9 mouse cellular contexts compared by ENCODE assay signal in genomic region chr6:40893577-40893976, GRCm38 (mm10). TPM values are rescaled to one million over a fixed set of nuclear protein-coding genes. Genes with fewer than 3 reads are reported as not detected.
A peak's percentile ranks its signal among the peaks of the same experiment; 100 is the strongest.
DNase-seq lines count a peak whose midpoint lies in the region; ATAC-seq and TF ChIP-seq lines count a peak whose summit lies in the region.
"Had no signal": no experiment of that assay in that cellular context is flagged by ENCODE, and none has a peak within 500 bp of the region (broad histone marks: within the 10 kb centered on the region; RNA-seq: fewer than 3 reads in every experiment).

No protein-coding gene starts in this region.

- no peak overlapping the region for H3K4me3 ChIP-seq in gastrocnemius, adult 2 months
- no peak overlapping the region for H3K4me3 ChIP-seq in lung, postnatal 0 days (ENCODE audit: low read depth, low read length)

- DNase-seq in gastrocnemius, adult 2 months, result no peak
- DNase-seq in gastrocnemius, postnatal 4 days (ENCODE audit: low spot score in 2 of 2), result no peak
- peak; percentile 25 for DNase-seq in ovary, postnatal 36 days (ENCODE audit: low spot score)
- DNase-seq in ovary, postnatal 10 days (ENCODE audit: low spot score), result no peak
- DNase-seq in embryo, embryonic 11.5 days (ENCODE audit: low read depth, low spot score), result peak; percentile 8
- DNase-seq in lung, postnatal 0 days (ENCODE audit: low spot score), result no peak
- DNase-seq in spleen, postnatal 4 days (ENCODE audit: low spot score in 2 of 2), result peak; percentile 51 to 83
- DNase-seq in cerebellum, adult 8-10 months, result no peak

- no peak for ATAC-seq in lung, postnatal 0 days

- 41% methylated on average over 7 of the region's 7 CpGs for WGBS in lung, postnatal 0 days

- TF ChIP-seq CTCF in gastrocnemius, adult 2 months (IDR thresholded peaks at IDR 0.05), result peak; percentile 42
- peak; percentile 34 for TF ChIP-seq CTCF in lung, postnatal 0 days (IDR thresholded peaks at IDR 0.05)

- no peaks in the 10 kb centered on the region for H3K36me3 ChIP-seq in lung, postnatal 0 days (ENCODE audit: insufficient read depth, low read length)

- no peak overlapping the region for H3K9ac ChIP-seq in lung, postnatal 0 days (replicated peaks; ENCODE audit: low read depth)

- TF ChIP-seq EP300 in lung, postnatal 0 days (IDR thresholded peaks at IDR 0.05), result no peak

- no peaks in the 10 kb centered on the region for H3K27me3 ChIP-seq in lung, postnatal 0 days (replicated peaks; ENCODE audit: insufficient read depth, low read length)

- H3K27ac ChIP-seq in gastrocnemius, adult 2 months, result no peak overlapping the region
- no peak overlapping the region for H3K27ac ChIP-seq in lung, postnatal 0 days (ENCODE audit: low read length)

- no peaks in the 10 kb centered on the region for H3K4me1 ChIP-seq in lung, postnatal 0 days (ENCODE audit: insufficient read depth, low read depth, low read length)

- no peaks in the 10 kb centered on the region for H3K9me3 ChIP-seq in lung, postnatal 0 days (ENCODE audit: low read length)

- intact Hi-C loops in gastrocnemius, adult 2 months (cut with DNase I), result no loop called here

- no peak overlapping the region for H3K4me2 ChIP-seq in lung, postnatal 0 days (replicated peaks; ENCODE audit: low read depth, low read length)

RNA-seq across cellular contexts. Expression of gene Moxd2, which starts 6.3 kb away (rescaled TPM):
- not detected for total RNA-seq in gastrocnemius, adult 2 months (2021)
- total RNA-seq in gastrocnemius, postnatal 4 days (2021), result not detected
- polyA plus RNA-seq in lung, postnatal 0 days (2015; fragmentation: Nextera tagmentation; extraction: Ambion mirVana), result not detected in 2 replicates
- total RNA-seq: layer of hippocampus, adult 18-20 months had no signal

RNA-seq across cellular contexts. Expression of gene Prss58, which starts 6.6 kb away (rescaled TPM):
- not detected for total RNA-seq in gastrocnemius, adult 2 months (2021)
- total RNA-seq in gastrocnemius, postnatal 4 days (2021), result not detected
- not detected in 2 replicates for polyA plus RNA-seq in lung, postnatal 0 days (2015; fragmentation: Nextera tagmentation; extraction: Ambion mirVana)
- total RNA-seq: layer of hippocampus, adult 18-20 months had no signal

RNA-seq across cellular contexts. Expression of gene 1700074P13Rik, which starts 46.8 kb away (rescaled TPM):
- total RNA-seq in gastrocnemius, adult 2 months (2021), result not detected
- not detected for total RNA-seq in gastrocnemius, postnatal 4 days (2021)
- polyA plus RNA-seq in lung, postnatal 0 days (2015; fragmentation: Nextera tagmentation; extraction: Ambion mirVana), result not detected in 2 replicates
- total RNA-seq: layer of hippocampus, adult 18-20 months had no signal

RNA-seq across cellular contexts. Expression of gene Gm4744, which starts 58.1 kb away (rescaled TPM):
- not detected for total RNA-seq in gastrocnemius, adult 2 months (2021)
- total RNA-seq in gastrocnemius, postnatal 4 days (2021), result not detected
- not detected in 2 replicates for polyA plus RNA-seq in lung, postnatal 0 days (2015; fragmentation: Nextera tagmentation; extraction: Ambion mirVana)
- total RNA-seq: layer of hippocampus, adult 18-20 months had no signal

Comparison
In these comparisons a context has a peak if more than half of its experiments do, and no peak if none do; other contexts are left out.
1. DNase-seq: peak in ovary, postnatal 36 days (single experiment), embryo, embryonic 11.5 days (single experiment) and spleen, postnatal 4 days (2 of 2); none in gastrocnemius, adult 2 months (single experiment), gastrocnemius, postnatal 4 days (0 of 2), ovary, postnatal 10 days (single experiment), lung, postnatal 0 days (single experiment) and cerebellum, adult 8-10 months (single experiment).